Mouse (Mus musculus): ENCODE results near the gene Mrtfb.
"Not testable (repeated sequence)": the region's sequence is repeated elsewhere in the genome, so short reads cannot be mapped to it uniquely, and the experiment has no call there.

Mrtfb gene

GRCm38 (mm10) chr16:13276258-13276657, 20.0 kb downstream of the Mrtfb start:
- DNase-seq (ENCODE audit: low read depth, low spot score): no peak

GRCm38 (mm10) chr16:13276709-13277399, 20.6 kb downstream of the Mrtfb start:
- DNase-seq (ENCODE audit: low read depth, low spot score): no peak

- not testable (repeated sequence) for DNase-seq (ENCODE audit: low read depth, low spot score)
Measured at GRCm38 (mm10) chr16:13286425-13286824, 30.1 kb downstream of the Mrtfb start.

- DNase-seq (ENCODE audit: low read depth, low spot score): no peak
Measured at GRCm38 (mm10) chr16:13297860-13298259, 41.6 kb downstream of the Mrtfb start.

GRCm38 (mm10) chr16:13298991-13299390, 42.7 kb downstream of the Mrtfb start:
- DNase-seq (ENCODE audit: low read depth, low spot score): no peak

GRCm38 (mm10) chr16:13306065-13306695, 49.9 kb downstream of the Mrtfb start:
- no peak for DNase-seq (ENCODE audit: low read depth, low spot score)

GRCm38 (mm10) chr16:13310096-13310683, 53.9 kb downstream of the Mrtfb start:
- no peak for DNase-seq (ENCODE audit: low read depth, low spot score)

- no peak for DNase-seq (ENCODE audit: low read depth, low spot score)
Measured at GRCm38 (mm10) chr16:13311374-13311773, 55.1 kb downstream of the Mrtfb start.

GRCm38 (mm10) chr16:13313096-13313719, 56.9 kb downstream of the Mrtfb start:
- DNase-seq (ENCODE audit: low read depth, low spot score): no peak

- no peak for DNase-seq (ENCODE audit: low read depth, low spot score)
Measured at GRCm38 (mm10) chr16:13323751-13324150, 67.5 kb downstream of the Mrtfb start.

GRCm38 (mm10) chr16:13326622-13327021, 70.3 kb downstream of the Mrtfb start:
- DNase-seq (ENCODE audit: low read depth, low spot score): no peak

- no peak for DNase-seq (ENCODE audit: low read depth, low spot score)
Measured at GRCm38 (mm10) chr16:13328646-13329045, 72.4 kb downstream of the Mrtfb start.

- no peak for DNase-seq (ENCODE audit: low read depth, low spot score)
Measured at GRCm38 (mm10) chr16:13329640-13330039, 73.4 kb downstream of the Mrtfb start.

GRCm38 (mm10) chr16:13330221-13330659, 74.0 kb downstream of the Mrtfb start:
- no peak for DNase-seq (ENCODE audit: low read depth, low spot score)

- DNase-seq (ENCODE audit: low read depth, low spot score): no peak
Measured at GRCm38 (mm10) chr16:13331898-13332297, 75.6 kb downstream of the Mrtfb start.

- DNase-seq (ENCODE audit: low read depth, low spot score): no peak
Measured at GRCm38 (mm10) chr16:13332536-13332935, 76.3 kb downstream of the Mrtfb start.

GRCm38 (mm10) chr16:13333781-13334341, 77.6 kb downstream of the Mrtfb start:
- no peak for DNase-seq (ENCODE audit: low read depth, low spot score)

GRCm38 (mm10) chr16:13336503-13337230, 80.4 kb downstream of the Mrtfb start:
- no peak for DNase-seq (ENCODE audit: low read depth, low spot score)

- DNase-seq (ENCODE audit: low read depth, low spot score): no peak
Measured at GRCm38 (mm10) chr16:13338094-13338493, 81.8 kb downstream of the Mrtfb start.

GRCm38 (mm10) chr16:13339433-13339832, 83.2 kb downstream of the Mrtfb start:
- no peak for DNase-seq (ENCODE audit: low read depth, low spot score)

- not testable (repeated sequence) for DNase-seq (ENCODE audit: low read depth, low spot score)
Measured at GRCm38 (mm10) chr16:13345822-13346221, 89.5 kb downstream of the Mrtfb start.

Measured in WW6 (cell line).